Mouse (Mus musculus) heart, embryonic 13.5 days (tissue): Measurements from ENCODE around the gene Kat6b. TPM values are rescaled to one million over a fixed set of nuclear protein-coding genes. Genes with fewer than 3 reads are reported as not detected.
"Not testable (repeated sequence)": the region's sequence is repeated elsewhere in the genome, so short reads cannot be mapped to it uniquely, and the experiment has no call there.

Source experiments
- ATAC-seq: fragments of 200-750 bp; cut with Nextera tagmentation; 2 replicates; pipeline ENCODE4 v1.8.0; 2017; ENCODE audit warnings: moderate TSS enrichment; ENCODE audit not compliant: insufficient number of reproducible peaks, low FRiP score, low TSS enrichment; ENCODE audit errors: extremely low read depth
- H3K27ac ChIP-seq: fragments of 300-500 bp; sonication (generic); replicated peaks from 2 replicates; pipeline ENCODE4 v1.5.1; 2015; ENCODE audit warnings: moderate library complexity, mild to moderate bottlenecking, inconsistent platforms
- H3K27me3 ChIP-seq: fragments of 300-500 bp; sonication (generic); replicated peaks from 2 replicates; pipeline ENCODE4 v1.6.1; 2015; ENCODE audit warnings: mild to moderate bottlenecking, inconsistent platforms
- H3K36me3 ChIP-seq: fragments of 300-500 bp; sonication (generic); 2 replicates; pipeline ENCODE4 v1.6.1; 2015; ENCODE audit warnings: mild to moderate bottlenecking, inconsistent platforms
- H3K4me1 ChIP-seq: fragments of 300-500 bp; sonication (generic); 2 replicates; pipeline ENCODE4 v1.6.1; 2015; ENCODE audit warnings: inconsistent platforms
- H3K4me2 ChIP-seq: fragments of 300-500 bp; sonication (generic); 2 replicates; pipeline ENCODE4 v1.6.1; 2015; ENCODE audit warnings: inconsistent platforms, mild to moderate bottlenecking, moderate library complexity
- H3K4me3 ChIP-seq: fragments of 300-500 bp; sonication (generic); 2 replicates; pipeline ENCODE4 v1.5.1; 2015; ENCODE audit warnings: moderate library complexity, mild to moderate bottlenecking, inconsistent platforms
- H3K9ac ChIP-seq: fragments of 300-500 bp; sonication (generic); 2 replicates; pipeline ENCODE4 v1.6.1; 2015; ENCODE audit warnings: inconsistent platforms, mild to moderate bottlenecking, moderate library complexity
- H3K9me3 ChIP-seq: fragments of 300-500 bp; sonication (generic); 2 replicates; pipeline ENCODE4 v1.6.1; 2016; ENCODE audit warnings: inconsistent platforms
- WGBS: fragments of 180-500 bp; shearing (Covaris S2); methylation state at CpG from one replicate; pipeline ENCODE4 v1.1.7; 2015; ENCODE audit warnings: mixed read lengths; 5-methylcytosine and 5-hydroxymethylcytosine counted together
- polyA plus RNA-seq: library from polyadenylated mRNA; unstranded; fragments of >200 nt; fragmentation: Nextera tagmentation; extraction: Ambion mirVana; gene quantifications from 2 replicates; pipeline ENCODE4 v1.2.1, GENCODE M21; 2015

Gene Kat6b
- polyA plus RNA-seq, 1 experiment from 2014 or later, result 9.8 TPM

DNA sequence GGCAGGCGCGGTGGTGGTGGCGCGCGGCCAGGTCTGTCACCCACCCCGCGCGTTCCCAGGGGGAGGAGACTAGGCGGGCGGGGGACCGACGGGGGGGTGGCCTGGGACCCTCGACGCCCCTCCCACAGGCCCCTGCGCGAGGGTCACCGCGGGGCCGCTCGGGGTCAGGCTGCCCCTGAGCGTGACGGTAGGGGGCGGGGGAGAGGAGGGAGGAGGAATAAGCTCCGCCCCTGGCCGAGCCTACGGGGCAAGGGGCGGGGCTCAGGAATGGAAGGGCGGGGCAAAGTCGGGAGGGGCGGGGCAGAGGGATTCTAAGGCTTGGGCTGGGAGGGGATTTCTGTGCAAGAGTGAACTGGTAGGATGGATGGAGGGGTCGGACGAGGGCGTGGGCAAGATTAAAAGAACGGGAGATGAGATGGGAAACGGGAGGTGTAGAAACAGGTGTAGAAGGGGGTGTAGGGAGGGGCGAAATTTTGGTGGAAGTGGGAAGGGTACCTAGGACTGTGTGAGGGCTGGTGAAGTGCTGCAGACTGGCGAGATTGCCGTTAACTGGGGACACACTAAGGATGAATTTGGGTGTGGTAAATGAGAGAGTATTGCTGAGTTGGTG, 19.9 kb downstream of the Kat6b start:
- WGBS, result under 1% methylated on average over 37 of the region's 38 CpGs
- ATAC-seq, result peak; percentile 61
- Histone ChIP-seq H3K4me1 (peaks cover 59% of the 10 kb centered on the region), H3K36me3 (peaks cover 6% of the 10 kb centered on the region), H3K9ac (peak overlapping the region; percentile 82), H3K27ac (peak overlapping the region; percentile 99), H3K4me3 (peak overlapping the region; percentile 90), H3K4me2 (peak overlapping the region; percentile 74), H3K27me3 (no peaks in the 10 kb centered on the region), H3K9me3 (no peaks in the 10 kb centered on the region)

DNA sequence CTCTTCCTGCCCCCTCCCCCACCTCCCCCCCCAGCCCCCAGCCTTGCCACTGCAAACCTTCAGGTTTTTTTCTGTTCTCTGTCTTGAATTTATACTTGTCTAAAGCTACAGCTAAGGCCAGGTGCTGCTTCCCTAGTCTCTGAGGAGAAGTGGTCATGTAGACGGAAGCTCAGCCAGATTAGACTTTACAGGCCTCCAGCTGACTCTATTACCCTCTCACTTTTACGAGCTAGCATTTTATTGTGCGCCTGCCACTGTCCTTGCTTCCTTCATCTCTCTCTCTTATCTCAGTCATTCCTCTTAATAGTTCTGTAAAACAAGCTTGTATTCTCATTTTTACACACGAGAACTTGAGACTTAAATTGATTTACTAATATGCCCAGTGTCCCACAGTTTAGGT, 23.8 kb downstream of the Kat6b start:
- H3K9me3 ChIP-seq, result 0 out of 2 replicates have a peak, but pooled peaks cover 5% of the 10 kb centered on the region
- no peak overlapping the region for H3K4me3 ChIP-seq
- H3K4me1 ChIP-seq, result peaks cover 45% of the 10 kb centered on the region
- 55% methylated on average over 4 of the region's 4 CpGs for WGBS
- H3K9ac ChIP-seq, result 0 out of 2 replicates have a peak overlapping the region, but pooled peaks have one; percentile 19
- H3K4me2 ChIP-seq, result no peak overlapping the region
- H3K27ac ChIP-seq, result no peak overlapping the region
- no peaks in the 10 kb centered on the region for H3K27me3 ChIP-seq
- H3K36me3 ChIP-seq, result peaks cover 11% of the 10 kb centered on the region
- no peak for ATAC-seq

DNA sequence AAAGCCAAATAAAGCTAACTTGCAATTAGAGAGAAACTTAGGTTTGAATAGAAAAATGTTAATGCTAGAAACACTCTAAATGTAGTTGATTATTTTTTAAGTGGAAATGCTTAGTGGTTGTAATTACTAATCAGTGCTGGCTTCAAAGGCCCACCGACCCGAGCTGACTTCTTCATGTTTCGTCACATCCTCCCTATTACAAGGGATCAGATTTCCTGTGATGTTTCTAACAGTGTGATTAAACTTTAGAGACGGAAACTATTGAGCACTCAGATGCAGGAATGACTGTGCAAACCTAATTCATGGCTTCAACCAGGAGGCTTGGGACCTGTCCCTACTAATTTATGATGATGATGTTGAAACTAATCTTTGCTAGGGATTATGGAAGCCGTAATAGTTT, 25.8 kb downstream of the Kat6b start:
- H3K4me3 ChIP-seq, result no peak overlapping the region
- H3K27ac ChIP-seq, result no peak overlapping the region
- H3K4me1 ChIP-seq, result peaks cover 49% of the 10 kb centered on the region
- 0 out of 2 replicates have a peak, but pooled peaks cover 5% of the 10 kb centered on the region for H3K9me3 ChIP-seq
- H3K4me2 ChIP-seq, result no peak overlapping the region
- no peaks in the 10 kb centered on the region for H3K27me3 ChIP-seq
- ATAC-seq, result no peak
- H3K36me3 ChIP-seq, result peaks cover 11% of the 10 kb centered on the region
- H3K9ac ChIP-seq, result no peak overlapping the region
- 71% methylated on average over 5 of the region's 5 CpGs for WGBS

DNA sequence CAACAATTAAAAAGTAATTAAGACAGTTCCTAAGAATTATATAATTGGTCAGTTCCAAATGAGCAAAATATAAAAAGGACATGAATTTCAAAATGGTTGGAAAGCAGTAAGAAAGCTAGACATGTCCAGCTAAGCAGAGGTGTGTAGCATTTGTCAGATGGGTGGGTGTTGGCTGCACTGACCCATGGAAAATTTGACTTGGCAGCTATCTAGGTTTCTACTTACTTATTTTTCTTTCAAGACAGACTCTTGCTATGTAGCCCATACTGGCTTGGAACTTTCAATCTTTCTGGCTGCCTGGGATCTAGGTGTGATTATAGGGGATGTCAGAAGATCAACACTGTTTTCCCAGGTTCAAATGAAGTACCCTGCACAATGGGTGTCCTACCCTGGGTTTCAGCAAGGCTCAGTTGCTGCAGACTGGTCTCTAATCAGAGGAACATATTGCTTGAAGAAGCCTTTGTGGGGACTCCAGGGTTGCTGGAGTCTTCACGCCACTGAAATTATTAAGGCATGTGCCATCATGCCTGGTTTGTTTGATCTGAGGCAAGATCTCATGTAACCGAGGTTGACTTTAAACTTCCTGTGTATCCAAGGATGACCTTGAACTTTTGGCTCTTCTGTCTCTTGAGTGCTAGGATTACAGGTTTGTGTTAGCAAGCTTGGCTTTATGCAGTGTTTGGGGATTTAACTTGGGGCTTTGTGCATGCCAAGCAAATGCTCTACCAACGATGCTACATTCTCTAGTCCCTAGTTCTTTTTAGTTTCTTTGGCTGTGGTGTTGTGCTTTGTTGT, 28.1 kb downstream of the Kat6b start:
- Histone ChIP-seq H3K4me2 (no peak overlapping the region), H3K9me3 (0 out of 2 replicates have a peak, but pooled peaks cover 5% of the 10 kb centered on the region), H3K9ac (no peak overlapping the region), H3K36me3 (peaks cover 11% of the 10 kb centered on the region), H3K4me3 (no peak overlapping the region), H3K27me3 (no peaks in the 10 kb centered on the region), H3K27ac (peak overlapping the region; percentile 45), H3K4me1 (peaks cover 42% of the 10 kb centered on the region)
- WGBS, result 68% methylated on average over 3 of the region's 3 CpGs
- ATAC-seq, result no peak

DNA sequence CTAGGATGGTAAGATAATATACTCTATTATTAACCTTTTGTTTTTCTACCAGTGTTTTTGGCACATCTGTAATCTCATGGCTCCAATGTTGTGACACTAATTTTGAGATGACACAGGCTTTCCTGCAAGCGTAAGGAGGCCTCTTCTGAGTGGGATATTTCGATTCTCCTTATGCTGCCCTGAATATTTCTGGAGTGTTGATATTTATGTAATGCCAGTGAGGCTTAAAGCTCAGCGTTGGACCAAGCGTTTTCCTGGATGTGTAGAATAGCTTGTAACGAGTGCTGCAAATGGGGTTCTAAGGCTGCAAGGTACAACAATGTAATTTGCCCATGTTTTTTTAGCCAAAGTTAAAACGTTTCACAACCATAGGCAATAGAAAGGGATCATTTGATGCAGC, 30.2 kb downstream of the Kat6b start:
- H3K4me2 ChIP-seq, result no peak overlapping the region
- no peak overlapping the region for H3K4me3 ChIP-seq
- H3K9ac ChIP-seq, result no peak overlapping the region
- no peak overlapping the region for H3K27ac ChIP-seq
- no peak for ATAC-seq
- no peaks in the 10 kb centered on the region for H3K27me3 ChIP-seq
- 68% methylated on average over 6 of the region's 6 CpGs for WGBS
- 0 out of 2 replicates have a peak, but pooled peaks cover 5% of the 10 kb centered on the region for H3K9me3 ChIP-seq
- peaks cover 18% of the 10 kb centered on the region for H3K36me3 ChIP-seq
- H3K4me1 ChIP-seq, result peaks cover 33% of the 10 kb centered on the region

DNA sequence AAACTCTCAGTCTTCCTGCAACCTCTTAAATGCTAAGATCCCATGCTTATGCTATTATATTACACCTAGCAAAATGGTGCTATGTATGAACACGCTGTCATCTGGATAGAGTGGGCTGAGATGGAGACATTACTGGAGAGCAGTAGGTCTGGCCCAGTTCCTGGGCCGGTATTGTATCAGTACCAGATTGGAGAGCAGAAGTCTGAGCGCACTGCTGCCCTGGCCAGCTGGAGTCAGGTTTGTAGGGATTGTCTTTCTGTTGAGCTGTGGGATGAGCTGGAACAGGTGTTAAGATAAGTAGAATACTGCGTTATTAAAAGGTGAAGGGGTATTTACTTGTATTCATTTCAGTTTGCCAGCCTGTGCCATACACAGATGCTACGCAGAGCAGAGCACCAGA, 34.3 kb downstream of the Kat6b start:
- WGBS, result 86% methylated on average over 5 of the region's 5 CpGs
- Histone ChIP-seq H3K27ac (no peak overlapping the region), H3K36me3 (peaks cover 41% of the 10 kb centered on the region), H3K27me3 (no peaks in the 10 kb centered on the region), H3K9ac (no peak overlapping the region), H3K4me1 (peaks cover 42% of the 10 kb centered on the region), H3K4me2 (no peak overlapping the region), H3K4me3 (no peak overlapping the region), H3K9me3 (no peaks in the 10 kb centered on the region)
- no peak for ATAC-seq

DNA sequence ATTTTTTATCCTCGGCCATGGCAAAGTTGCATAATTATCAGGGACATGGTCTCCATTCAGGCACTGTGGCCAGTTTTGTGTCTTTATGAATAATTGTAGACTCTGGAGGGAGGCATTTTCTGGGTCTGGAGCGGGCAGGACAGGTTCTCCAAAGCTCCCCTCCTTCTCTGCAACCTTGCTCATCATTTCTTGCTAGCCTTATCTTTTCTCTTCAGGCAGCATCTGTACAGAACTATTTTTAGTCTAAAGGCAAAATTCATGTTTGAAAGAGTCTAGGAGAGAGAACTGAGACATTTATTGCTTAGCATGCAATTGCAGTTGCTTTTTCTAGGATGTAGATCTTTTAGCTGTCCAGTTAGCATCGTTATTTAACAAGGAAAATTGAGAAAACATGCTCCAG, 38.1 kb downstream of the Kat6b start:
- Histone ChIP-seq H3K27ac (0 out of 2 replicates have a peak overlapping the region, but pooled peaks have one; percentile 32), H3K9me3 (no peaks in the 10 kb centered on the region), H3K4me1 (peaks cover 47% of the 10 kb centered on the region), H3K9ac (peak overlapping the region; percentile 37; the same call in 1 of the 2 replicates), H3K4me2 (no peak overlapping the region), H3K4me3 (no peak overlapping the region), H3K27me3 (no peaks in the 10 kb centered on the region), H3K36me3 (peaks cover 41% of the 10 kb centered on the region)
- no peak for ATAC-seq
- 71% methylated on average over 3 of the region's 3 CpGs for WGBS

DNA sequence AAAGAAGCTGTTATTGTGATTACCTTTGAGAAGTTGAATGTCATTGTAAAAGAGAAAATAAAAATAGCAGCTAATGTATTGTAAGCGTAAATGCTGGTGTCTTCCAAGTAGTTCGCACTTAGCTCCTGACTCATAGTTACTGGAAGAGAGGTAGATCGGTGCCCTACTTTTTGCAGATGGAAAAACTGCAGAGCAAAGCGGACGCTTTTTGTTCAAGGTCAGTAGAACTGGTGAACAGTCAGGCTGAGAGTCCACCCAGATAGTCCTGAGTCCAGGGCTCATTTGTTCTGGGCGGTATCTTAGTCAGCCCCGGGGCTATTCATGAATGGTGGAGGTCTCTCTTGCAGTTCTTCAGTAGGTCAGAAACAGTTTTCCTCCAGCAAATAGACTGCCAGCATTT, 39.3 kb downstream of the Kat6b start:
- Histone ChIP-seq H3K4me3 (no peak overlapping the region), H3K4me1 (peaks cover 55% of the 10 kb centered on the region), H3K9ac (no peak overlapping the region), H3K4me2 (no peak overlapping the region), H3K27me3 (no peaks in the 10 kb centered on the region), H3K36me3 (peaks cover 35% of the 10 kb centered on the region), H3K27ac (peak overlapping the region; percentile 55), H3K9me3 (no peaks in the 10 kb centered on the region)
- ATAC-seq, result no peak
- WGBS, result 73% methylated on average over 7 of the region's 7 CpGs

DNA sequence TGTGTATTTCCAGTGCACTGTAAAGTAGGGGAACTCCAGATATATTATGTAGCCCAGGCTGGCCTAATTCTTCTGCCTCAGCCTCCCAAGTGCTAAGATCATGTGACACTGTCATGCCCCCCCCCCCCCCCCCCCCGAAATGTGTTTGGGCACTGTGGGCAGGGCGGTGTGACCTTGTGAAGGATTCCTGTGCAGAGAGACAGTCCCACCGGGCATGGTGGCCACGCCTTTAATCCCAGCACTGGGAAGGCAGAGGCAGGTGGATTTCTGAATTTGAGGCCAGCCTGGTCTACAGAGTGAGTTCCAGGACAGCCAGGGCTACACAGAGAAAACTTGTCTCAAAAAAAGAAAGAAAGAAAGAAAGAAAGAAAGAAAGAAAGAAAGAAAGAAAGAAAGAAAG, 40.3 kb downstream of the Kat6b start:
- WGBS, result 70% methylated on average over 4 of the region's 4 CpGs
- not testable (repeated sequence) for H3K4me3 ChIP-seq
- peaks cover 65% of the 10 kb centered on the region for H3K4me1 ChIP-seq

DNA sequence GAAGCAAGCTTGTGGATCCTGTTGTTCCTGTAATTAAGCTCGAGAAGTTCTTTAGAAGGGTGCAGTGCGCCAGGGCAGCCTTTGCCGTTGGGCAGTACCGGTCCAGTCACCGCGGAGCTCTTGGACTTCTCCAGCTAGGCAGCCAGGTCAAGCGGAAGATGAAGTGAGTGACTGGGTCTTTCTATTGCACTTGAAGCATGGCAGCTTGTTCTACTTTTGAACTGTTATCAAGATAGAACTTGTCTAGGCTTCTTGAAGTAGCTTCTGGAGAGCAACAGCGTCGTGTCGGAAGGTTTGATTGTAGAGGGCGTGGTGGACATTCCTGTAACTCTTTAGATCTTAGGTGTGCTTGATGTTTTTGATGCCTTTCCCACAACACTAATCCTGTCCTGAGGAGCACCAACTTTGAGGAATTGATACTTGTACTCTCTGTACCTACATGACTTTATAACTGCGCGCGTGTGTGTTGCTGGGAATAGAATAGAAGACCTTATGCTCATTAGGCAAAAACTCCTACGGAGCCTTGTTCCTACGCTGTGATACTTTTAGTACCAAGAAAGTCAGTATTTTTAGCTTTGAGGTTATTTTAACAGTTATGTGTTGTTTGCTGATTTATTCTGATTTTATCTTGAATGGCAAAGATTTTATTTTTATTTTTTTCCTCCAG, 41.2 kb downstream of the Kat6b start:
- Histone ChIP-seq H3K4me2 (peak overlapping the region; percentile 6; the same call in 1 of the 2 replicates), H3K27ac (peak overlapping the region; percentile 5; the same call in 1 of the 2 replicates)
- 59% methylated on average over 16 of the region's 16 CpGs for WGBS

More for the DNA sequence above, 40.3 kb downstream of the Kat6b start:
- not testable (repeated sequence) for H3K27ac ChIP-seq, ATAC-seq, H3K4me2 ChIP-seq, H3K9ac ChIP-seq, H3K27me3 ChIP-seq, H3K9me3 ChIP-seq
- H3K36me3 ChIP-seq, result peaks cover 25% of the 10 kb centered on the region

DNA sequence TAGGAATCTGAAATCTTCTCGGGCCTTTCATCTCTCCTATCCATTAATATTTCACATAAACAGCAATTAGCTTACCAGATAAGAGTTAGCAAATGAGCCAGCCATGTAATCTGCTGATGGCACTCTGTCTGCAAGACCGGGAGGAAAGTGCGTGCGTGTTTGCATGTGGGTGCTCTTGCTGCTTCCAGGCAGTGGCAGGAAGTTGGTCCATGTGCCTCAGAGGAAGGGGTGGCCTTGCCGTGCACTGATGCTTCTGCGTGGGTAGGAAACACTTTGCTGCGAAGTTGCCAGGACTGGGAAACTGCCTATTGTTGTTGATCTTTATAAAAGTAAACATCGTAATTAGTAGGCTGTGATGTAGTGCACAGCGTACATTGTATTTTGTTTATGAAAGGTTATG, 42.0 kb downstream of the Kat6b start:
- ATAC-seq, result no peak
- H3K9me3 ChIP-seq, result no peaks in the 10 kb centered on the region
- H3K27ac ChIP-seq, result peak overlapping the region; percentile 68
- H3K4me1 ChIP-seq, result peaks cover 73% of the 10 kb centered on the region
- H3K4me3 ChIP-seq, result no peak overlapping the region
- 47% methylated on average over 9 of the region's 9 CpGs for WGBS
- peak overlapping the region; percentile 11; the same call in 1 of the 2 replicates for H3K4me2 ChIP-seq
- no peaks in the 10 kb centered on the region for H3K27me3 ChIP-seq
- peak overlapping the region; percentile 21; the same call in 1 of the 2 replicates for H3K9ac ChIP-seq
- peaks cover 7% of the 10 kb centered on the region for H3K36me3 ChIP-seq

More for the DNA sequence above, 41.2 kb downstream of the Kat6b start:
- peaks cover 68% of the 10 kb centered on the region for H3K4me1 ChIP-seq
- H3K27me3 ChIP-seq, result no peaks in the 10 kb centered on the region
- ATAC-seq, result no peak
- no peaks in the 10 kb centered on the region for H3K9me3 ChIP-seq
- H3K36me3 ChIP-seq, result peaks cover 15% of the 10 kb centered on the region
- H3K9ac ChIP-seq, result 0 out of 2 replicates have a peak overlapping the region, but pooled peaks have one; percentile 41
- no peak overlapping the region for H3K4me3 ChIP-seq
